Mouse (Mus musculus) embryonic facial prominence, embryonic 15.5 days (tissue): Measurements from ENCODE around the gene Apba3. TPM values are rescaled to one million over a fixed set of nuclear protein-coding genes. Genes with fewer than 3 reads are reported as not detected.
"Not testable (repeated sequence)": the region's sequence is repeated elsewhere in the genome, so short reads cannot be mapped to it uniquely, and the experiment has no call there.

ENCODE experiments used
- ATAC-seq: fragments of 200-750 bp; cut with Nextera tagmentation; 2 replicates; pipeline ENCODE4 v1.8.0; 2017; ENCODE audit warnings: low read depth, moderate TSS enrichment; ENCODE audit not compliant: insufficient number of reproducible peaks, low FRiP score, low TSS enrichment
- H3K27ac ChIP-seq: fragments of 300-500 bp; sonication (generic); replicated peaks from 2 replicates; pipeline ENCODE4 v1.5.1; 2015; ENCODE audit warnings: mild to moderate bottlenecking, inconsistent platforms
- H3K27me3 ChIP-seq: fragments of 300-500 bp; sonication (generic); 2 replicates; pipeline ENCODE4 v1.6.1; 2015; ENCODE audit warnings: inconsistent platforms
- H3K36me3 ChIP-seq: fragments of 300-500 bp; sonication (generic); 2 replicates; pipeline ENCODE4 v1.6.1; 2015; ENCODE audit warnings: mild to moderate bottlenecking, inconsistent platforms
- H3K4me1 ChIP-seq: fragments of 300-500 bp; sonication (generic); 2 replicates; pipeline ENCODE4 v1.6.1; 2015; ENCODE audit warnings: inconsistent platforms
- H3K4me2 ChIP-seq: fragments of 300-500 bp; sonication (generic); replicated peaks from 2 replicates; pipeline ENCODE4 v1.6.1; 2015; ENCODE audit warnings: mild to moderate bottlenecking, inconsistent platforms
- H3K4me3 ChIP-seq: fragments of 300-500 bp; sonication (generic); replicated peaks from 2 replicates; pipeline ENCODE4 v1.5.1; 2015; ENCODE audit warnings: mild to moderate bottlenecking, inconsistent platforms
- H3K9ac ChIP-seq: fragments of 300-500 bp; sonication (generic); 2 replicates; pipeline ENCODE4 v1.6.1; 2015; ENCODE audit warnings: inconsistent platforms
- H3K9me3 ChIP-seq: fragments of 300-500 bp; sonication (generic); replicated peaks from 2 replicates; pipeline ENCODE4 v1.6.1; 2016; ENCODE audit warnings: inconsistent platforms
- WGBS: fragments of 180-500 bp; shearing (Covaris S2); methylation state at CpG from one replicate; pipeline ENCODE4 v1.1.7; 2015; 5-methylcytosine and 5-hydroxymethylcytosine counted together
- polyA plus RNA-seq: library from polyadenylated mRNA; unstranded; fragments of >200 nt; fragmentation: Nextera tagmentation; extraction: Ambion mirVana; gene quantifications from 2 replicates; pipeline ENCODE4 v1.2.1, GENCODE M21; 2015

The Apba3 gene
- polyA plus RNA-seq, result 70.9 and 77.4 TPM in 2 replicates

- peaks cover 20% of the 10 kb centered on the region for H3K4me1 ChIP-seq
- under 1% methylated on average over 48 of the region's 48 CpGs for WGBS
- H3K4me3 ChIP-seq, result peak within 1 kb of the TSS; percentile 83
- peak; percentile 92 for ATAC-seq
- H3K27ac ChIP-seq, result peak within 1 kb of the TSS; percentile 93
- H3K27me3 ChIP-seq, result no peaks in the 10 kb centered on the region
- peak within 1 kb of the TSS; percentile 70 for H3K9ac ChIP-seq
- peaks cover 50% of the 10 kb centered on the region for H3K36me3 ChIP-seq
- no peaks in the 10 kb centered on the region for H3K9me3 ChIP-seq
- peak within 1 kb of the TSS; percentile 77 for H3K4me2 ChIP-seq
These were observed at the start of gene Apba3, which contains the start of gene Mrpl54 for GRCm38 (mm10) chr10:81266211-81267105. TSS of gene Apba3 (plus strand) at chr10:81266960. TSS of gene Mrpl54 (minus strand) at chr10:81266934.

- WGBS, result 14% methylated on average over 1 of the region's 1 CpGs
- not testable (repeated sequence) for H3K9me3 ChIP-seq, H3K4me1 ChIP-seq, H3K27me3 ChIP-seq, ATAC-seq, H3K4me2 ChIP-seq, H3K4me3 ChIP-seq, H3K36me3 ChIP-seq, H3K9ac ChIP-seq, H3K27ac ChIP-seq
These were observed 49.5 kb upstream of the Apba3 start for GRCm38 (mm10) chr10:81217267-81217666.

GRCm38 (mm10) chr10:81217964-81218363 is 48.8 kb upstream of the Apba3 start:
- Histone ChIP-seq H3K4me1 (no peaks in the 10 kb centered on the region), H3K36me3 (no peaks in the 10 kb centered on the region), H3K9ac (no peak overlapping the region), H3K9me3 (no peaks in the 10 kb centered on the region), H3K27me3 (no peaks in the 10 kb centered on the region; the same call in 1 of the 2 replicates), H3K27ac (no peak overlapping the region), H3K4me2 (no peak overlapping the region), H3K4me3 (no peak overlapping the region)
- ATAC-seq, result no peak
- 34% methylated on average over 7 of the region's 7 CpGs for WGBS

GRCm38 (mm10) chr10:81221402-81222015 is 45.3 kb upstream of the Apba3 start:
- Histone ChIP-seq H3K27ac (no peak overlapping the region), H3K4me3 (no peak overlapping the region), H3K4me2 (no peak overlapping the region), H3K27me3 (no peaks in the 10 kb centered on the region; the same call in 1 of the 2 replicates), H3K36me3 (no peaks in the 10 kb centered on the region), H3K9ac (no peak overlapping the region), H3K4me1 (no peaks in the 10 kb centered on the region), H3K9me3 (no peaks in the 10 kb centered on the region)
- 87% methylated on average over 5 of the region's 5 CpGs for WGBS
- no peak for ATAC-seq

GRCm38 (mm10) chr10:81223731-81224130 is 43.0 kb upstream of the Apba3 start:
- ATAC-seq, H3K27ac ChIP-seq: not testable (repeated sequence)
- WGBS, result 63% methylated on average over 2 of the region's 2 CpGs

GRCm38 (mm10) chr10:81229735-81230437 is 36.9 kb upstream of the Apba3 start:
- ATAC-seq, result no peak
- Histone ChIP-seq H3K27me3 (peaks cover 35% of the 10 kb centered on the region), H3K36me3 (no peaks in the 10 kb centered on the region), H3K27ac (no peak overlapping the region), H3K4me1 (peaks cover 25% of the 10 kb centered on the region), H3K4me2 (peak overlapping the region; percentile 34), H3K4me3 (peak overlapping the region; percentile 15), H3K9me3 (no peaks in the 10 kb centered on the region), H3K9ac (no peak overlapping the region)
- whole genome bisulfite sequencing, result 12% methylated on average over 20 of the region's 20 CpGs

More at GRCm38 (mm10) chr10:81223731-81224130, 43.0 kb upstream of the Apba3 start:
- not testable (repeated sequence) for H3K4me1 ChIP-seq, H3K36me3 ChIP-seq, H3K9ac ChIP-seq, H3K4me2 ChIP-seq, H3K9me3 ChIP-seq, H3K4me3 ChIP-seq, H3K27me3 ChIP-seq

- peaks cover 27% of the 10 kb centered on the region for H3K4me1 ChIP-seq
- H3K4me2 ChIP-seq, result peak within 1 kb of the TSS; percentile 34
- H3K36me3 ChIP-seq, result no peaks in the 10 kb centered on the region
- peaks cover 35% of the 10 kb centered on the region for H3K27me3 ChIP-seq
- 7% methylated on average over 27 of the region's 27 CpGs for WGBS
- no peaks in the 10 kb centered on the region for H3K9me3 ChIP-seq
- H3K4me3 ChIP-seq, result peak within 1 kb of the TSS; percentile 15
- no peak within 1 kb of the TSS for H3K9ac ChIP-seq
- H3K27ac ChIP-seq, result no peak within 1 kb of the TSS
- ATAC-seq, result no peak
These were observed 36.1 kb upstream of the Apba3 start, which contains the start of gene Atcay for GRCm38 (mm10) chr10:81230438-81231332. TSS of gene Atcay (minus strand) at chr10:81230833.

- Histone ChIP-seq H3K4me3 (no peak overlapping the region), H3K36me3 (no peaks in the 10 kb centered on the region), H3K9me3 (no peaks in the 10 kb centered on the region), H3K27me3 (peaks cover 35% of the 10 kb centered on the region), H3K9ac (no peak overlapping the region), H3K4me1 (peaks cover 33% of the 10 kb centered on the region), H3K27ac (no peak overlapping the region), H3K4me2 (no peak overlapping the region)
- ATAC-seq, result no peak
- 50% methylated on average over 7 of the region's 7 CpGs for WGBS
These were observed 35.3 kb upstream of the Apba3 start for GRCm38 (mm10) chr10:81231436-81231835.

- Histone ChIP-seq H3K9ac (peak within 1 kb of the TSS; percentile 77), H3K4me1 (peaks cover 40% of the 10 kb centered on the region), H3K36me3 (no peaks in the 10 kb centered on the region), H3K4me3 (peak within 1 kb of the TSS; percentile 78), H3K27ac (0 out of 2 replicates have a peak within 1 kb of the TSS, but pooled peaks have one; percentile 41), H3K4me2 (peak within 1 kb of the TSS; percentile 59), H3K9me3 (no peaks in the 10 kb centered on the region), H3K27me3 (peaks cover 35% of the 10 kb centered on the region)
- 8% methylated on average over 29 of the region's 29 CpGs for WGBS
- peak; percentile 87 for ATAC-seq
These were observed 34.1 kb upstream of the Apba3 start, which contains the start of gene Zfr2 for GRCm38 (mm10) chr10:81232580-81233225. TSS of gene Zfr2 (plus strand) at chr10:81233155.

- peak; percentile 71; the same call in 1 of the 2 replicates for ATAC-seq
- H3K27ac ChIP-seq, result 0 out of 2 replicates have a peak overlapping the region, but pooled peaks have one; percentile 41
- peak overlapping the region; percentile 77 for H3K9ac ChIP-seq
- WGBS, result under 1% methylated on average over 28 of the region's 28 CpGs
- peaks cover 42% of the 10 kb centered on the region for H3K4me1 ChIP-seq
- H3K4me2 ChIP-seq, result peak overlapping the region; percentile 59
- no peaks in the 10 kb centered on the region for H3K9me3 ChIP-seq
- no peaks in the 10 kb centered on the region for H3K36me3 ChIP-seq
- peak overlapping the region; percentile 78 for H3K4me3 ChIP-seq
- peaks cover 35% of the 10 kb centered on the region for H3K27me3 ChIP-seq
These were observed 33.6 kb upstream of the Apba3 start for GRCm38 (mm10) chr10:81233226-81233585.
